Mouse (Mus musculus): ENCODE data around the gene Plpp3. TPM values are rescaled to one million over a fixed set of nuclear protein-coding genes. Genes with fewer than 3 reads are reported as not detected.

The Plpp3 gene
- polyA plus RNA-seq, 1 experiment from 2014 or later, result 36.9 TPM

DNA sequence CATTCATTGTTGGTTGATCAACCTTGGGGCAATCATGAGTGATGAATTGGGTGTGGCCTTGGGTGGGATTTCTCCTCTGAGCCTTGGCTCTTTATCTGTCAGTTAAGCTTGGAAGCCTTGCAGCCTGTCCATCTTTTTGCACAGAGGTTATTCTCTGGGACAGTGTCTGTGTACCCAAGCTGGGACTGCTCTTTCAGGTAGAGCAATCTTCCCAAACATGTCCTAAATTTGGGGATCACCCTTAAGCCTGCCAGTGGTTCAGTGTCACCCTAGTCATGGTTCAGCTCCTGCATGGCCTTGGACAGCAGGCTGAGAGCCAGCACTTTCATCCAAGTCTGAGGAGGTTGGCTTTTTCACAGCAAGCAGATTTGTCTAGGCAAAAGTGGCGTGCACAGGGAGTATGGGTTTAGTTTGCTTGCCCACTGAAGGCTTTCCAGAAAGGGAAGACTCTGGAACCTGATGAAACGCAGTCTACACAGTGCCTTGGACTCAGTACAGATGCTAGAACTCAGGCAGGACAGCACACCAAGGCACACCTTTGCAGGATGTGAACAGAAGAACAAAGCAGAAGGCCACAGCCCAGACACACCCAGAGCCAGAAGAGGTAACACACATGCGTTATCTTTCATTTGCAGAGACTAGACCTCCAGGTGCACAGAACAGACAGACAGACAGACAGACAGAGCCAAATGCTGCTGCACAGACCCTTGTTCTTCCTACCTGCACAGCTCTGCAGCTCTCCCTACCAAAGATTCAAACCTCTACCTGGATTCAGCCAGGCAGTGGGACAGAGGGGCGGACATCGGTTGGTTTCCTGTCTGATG lies 66.2 kb downstream of the Plpp3 start:
- ATAC-seq (replicated peaks; ENCODE audit: low FRiP score, low TSS enrichment, low read depth) (no peak), DNase-seq (ENCODE audit: low spot score) (no peak)
- Histone ChIP-seq H3K9me3 (ENCODE audit: control insufficient read depth, low read length) (no peaks in the 10 kb centered on the region), H3K36me3 (ENCODE audit: control insufficient read depth, insufficient read depth, low read length) (peaks cover 49% of the 10 kb centered on the region), H3K27me3 (replicated peaks; ENCODE audit: control insufficient read depth, insufficient read depth, low read length) (no peaks in the 10 kb centered on the region), H3K4me2 (ENCODE audit: low read length) (no peak overlapping the region), H3K27ac (ENCODE audit: low read depth) (no peak overlapping the region), H3K4me1 (replicated peaks; ENCODE audit: control insufficient read depth, insufficient read depth, low read length) (peaks cover 6% of the 10 kb centered on the region), H3K4me3 (ENCODE audit: low read depth, low read length) (no peak overlapping the region), H3K9ac (ENCODE audit: low read length) (no peak overlapping the region)
- 68% methylated on average over 5 of the region's 5 CpGs for WGBS

GRCm38 (mm10) chr4:105223925-105224300 lies 66.8 kb downstream of the Plpp3 start:
- Histone ChIP-seq H3K4me3 (ENCODE audit: low read depth, low read length) (no peak overlapping the region), H3K4me1 (replicated peaks; ENCODE audit: control insufficient read depth, insufficient read depth, low read length) (peaks cover 6% of the 10 kb centered on the region), H3K4me2 (ENCODE audit: low read length) (no peak overlapping the region), H3K27me3 (replicated peaks; ENCODE audit: control insufficient read depth, insufficient read depth, low read length) (no peaks in the 10 kb centered on the region), H3K9me3 (ENCODE audit: control insufficient read depth, low read length) (no peaks in the 10 kb centered on the region), H3K9ac (ENCODE audit: low read length) (no peak overlapping the region), H3K27ac (ENCODE audit: low read depth) (no peak overlapping the region), H3K36me3 (ENCODE audit: control insufficient read depth, insufficient read depth, low read length) (peaks cover 48% of the 10 kb centered on the region)
- 16% methylated on average over 4 of the region's 4 CpGs for WGBS
- ATAC-seq (replicated peaks; ENCODE audit: low FRiP score, low TSS enrichment, low read depth), result no peak
- no peak for DNase-seq (ENCODE audit: low spot score)

- Histone ChIP-seq H3K4me2 (ENCODE audit: low read length) (no peak overlapping the region), H3K27ac (ENCODE audit: low read depth) (no peak overlapping the region), H3K4me1 (replicated peaks; ENCODE audit: control insufficient read depth, insufficient read depth, low read length) (peaks cover 6% of the 10 kb centered on the region), H3K27me3 (replicated peaks; ENCODE audit: control insufficient read depth, insufficient read depth, low read length) (no peaks in the 10 kb centered on the region), H3K9ac (ENCODE audit: low read length) (no peak overlapping the region), H3K4me3 (ENCODE audit: low read depth, low read length) (no peak overlapping the region), H3K9me3 (ENCODE audit: control insufficient read depth, low read length) (no peaks in the 10 kb centered on the region), H3K36me3 (ENCODE audit: control insufficient read depth, insufficient read depth, low read length) (peaks cover 34% of the 10 kb centered on the region)
- no peak for ATAC-seq (replicated peaks; ENCODE audit: low FRiP score, low TSS enrichment, low read depth)
- WGBS, result 80% methylated on average over 2 of the region's 2 CpGs
- no peak for DNase-seq (ENCODE audit: low spot score)
Measured at GRCm38 (mm10) chr4:105225512-105225911, 68.4 kb downstream of the Plpp3 start.

DNA sequence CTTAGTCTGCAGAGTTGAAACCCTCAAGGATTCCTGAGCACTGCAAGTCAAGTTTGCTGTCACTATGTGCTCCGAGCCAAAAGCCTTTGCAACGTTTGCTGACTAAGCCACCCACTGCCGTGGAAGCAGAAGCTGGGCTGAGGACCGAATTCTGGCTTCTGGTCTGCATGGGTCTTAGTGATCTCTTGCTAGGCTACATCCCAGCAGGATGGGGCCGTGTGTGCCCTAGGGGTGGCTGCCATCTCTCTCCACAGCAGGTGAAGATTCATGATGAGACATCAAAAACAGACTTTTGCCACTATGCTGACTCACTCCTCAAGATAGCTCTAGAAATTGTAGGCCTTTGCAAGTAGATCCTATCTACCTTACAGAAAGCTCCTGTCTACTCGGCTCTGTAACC lies 69.2 kb downstream of the Plpp3 start:
- Histone ChIP-seq H3K4me2 (ENCODE audit: low read length) (no peak overlapping the region), H3K27ac (ENCODE audit: low read depth) (no peak overlapping the region)
- WGBS, result 80% methylated on average over 6 of the region's 6 CpGs

DNA sequence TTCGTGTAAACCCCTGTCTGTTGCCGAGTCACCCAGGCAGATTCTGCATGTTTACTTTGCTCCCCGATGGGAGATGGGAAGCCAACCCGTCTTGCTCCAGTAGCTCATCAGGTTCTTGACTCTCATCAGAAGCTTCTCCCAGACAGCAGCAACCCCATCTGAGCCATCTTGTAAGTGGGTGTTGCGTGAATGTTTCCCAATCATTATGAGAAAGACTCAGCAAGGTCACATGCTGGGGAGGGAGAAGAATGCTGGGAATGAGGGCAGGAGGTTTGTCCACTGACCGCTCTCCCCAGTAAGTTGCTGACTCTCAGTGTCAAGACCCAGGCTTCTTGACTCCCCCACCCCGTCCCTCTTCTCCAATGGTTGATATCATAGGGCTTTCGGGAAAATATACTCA lies 73.0 kb downstream of the Plpp3 start:
- Histone ChIP-seq H3K27ac (ENCODE audit: low read depth) (no peak overlapping the region), H3K4me1 (replicated peaks; ENCODE audit: control insufficient read depth, insufficient read depth, low read length) (no peaks in the 10 kb centered on the region)
- no peak for DNase-seq (ENCODE audit: low spot score)

More for the DNA sequence above, 69.2 kb downstream of the Plpp3 start:
- peaks cover 6% of the 10 kb centered on the region for H3K4me1 ChIP-seq (replicated peaks; ENCODE audit: control insufficient read depth, insufficient read depth, low read length)
- H3K9me3 ChIP-seq (ENCODE audit: control insufficient read depth, low read length), result no peaks in the 10 kb centered on the region
- H3K36me3 ChIP-seq (ENCODE audit: control insufficient read depth, insufficient read depth, low read length), result peaks cover 36% of the 10 kb centered on the region
- no peak overlapping the region for H3K9ac ChIP-seq (ENCODE audit: low read length)
- no peak overlapping the region for H3K4me3 ChIP-seq (ENCODE audit: low read depth, low read length)
- ATAC-seq (replicated peaks; ENCODE audit: low FRiP score, low TSS enrichment, low read depth) (no peak), DNase-seq (ENCODE audit: low spot score) (no peak)
- H3K27me3 ChIP-seq (replicated peaks; ENCODE audit: control insufficient read depth, insufficient read depth, low read length), result no peaks in the 10 kb centered on the region

GRCm38 (mm10) chr4:105240233-105240632 lies 83.1 kb downstream of the Plpp3 start:
- no peak overlapping the region for H3K27ac ChIP-seq (ENCODE audit: low read depth)
- H3K9me3 ChIP-seq (ENCODE audit: control insufficient read depth, low read length), result no peaks in the 10 kb centered on the region
- H3K36me3 ChIP-seq (ENCODE audit: control insufficient read depth, insufficient read depth, low read length), result no peaks in the 10 kb centered on the region
- H3K4me2 ChIP-seq (ENCODE audit: low read length), result no peak overlapping the region
- H3K9ac ChIP-seq (ENCODE audit: low read length), result no peak overlapping the region
- DNase-seq (ENCODE audit: low spot score) (no peak), ATAC-seq (replicated peaks; ENCODE audit: low FRiP score, low TSS enrichment, low read depth) (no peak)
- no peaks in the 10 kb centered on the region; the same call in 1 of the 2 replicates for H3K27me3 ChIP-seq (replicated peaks; ENCODE audit: control insufficient read depth, insufficient read depth, low read length)
- H3K4me1 ChIP-seq (replicated peaks; ENCODE audit: control insufficient read depth, insufficient read depth, low read length), result peaks cover 10% of the 10 kb centered on the region
- 85% methylated on average over 7 of the region's 7 CpGs for WGBS
- no peak overlapping the region for H3K4me3 ChIP-seq (ENCODE audit: low read depth, low read length)

More for the DNA sequence above, 73.0 kb downstream of the Plpp3 start:
- Histone ChIP-seq H3K9ac (ENCODE audit: low read length) (no peak overlapping the region), H3K36me3 (ENCODE audit: control insufficient read depth, insufficient read depth, low read length) (peaks cover 35% of the 10 kb centered on the region), H3K27me3 (replicated peaks; ENCODE audit: control insufficient read depth, insufficient read depth, low read length) (no peaks in the 10 kb centered on the region), H3K4me2 (ENCODE audit: low read length) (no peak overlapping the region), H3K4me3 (ENCODE audit: low read depth, low read length) (no peak overlapping the region), H3K9me3 (ENCODE audit: control insufficient read depth, low read length) (no peaks in the 10 kb centered on the region)
- WGBS, result 88% methylated on average over 8 of the region's 8 CpGs
- ATAC-seq (replicated peaks; ENCODE audit: low FRiP score, low TSS enrichment, low read depth), result no peak

- Histone ChIP-seq H3K9me3 (ENCODE audit: control insufficient read depth, low read length) (no peaks in the 10 kb centered on the region), H3K4me3 (ENCODE audit: low read depth, low read length) (0 out of 2 replicates have a peak overlapping the region, but pooled peaks have one; percentile 33), H3K36me3 (ENCODE audit: control insufficient read depth, insufficient read depth, low read length) (no peaks in the 10 kb centered on the region), H3K27me3 (replicated peaks; ENCODE audit: control insufficient read depth, insufficient read depth, low read length) (no peaks in the 10 kb centered on the region; the same call in 1 of the 2 replicates), H3K9ac (ENCODE audit: low read length) (peak overlapping the region; percentile 48), H3K27ac (ENCODE audit: low read depth) (no peak overlapping the region), H3K4me2 (ENCODE audit: low read length) (peak overlapping the region; percentile 68), H3K4me1 (replicated peaks; ENCODE audit: control insufficient read depth, insufficient read depth, low read length) (peaks cover 10% of the 10 kb centered on the region)
- ATAC-seq (replicated peaks; ENCODE audit: low FRiP score, low TSS enrichment, low read depth), result no peak
- 69% methylated on average over 10 of the region's 10 CpGs for WGBS
- no peak for DNase-seq (ENCODE audit: low spot score)
Measured at GRCm38 (mm10) chr4:105244931-105245330, 87.8 kb downstream of the Plpp3 start.

- WGBS, result 3% methylated on average over 18 of the region's 18 CpGs
- H3K4me3 ChIP-seq (ENCODE audit: low read depth, low read length), result peak overlapping the region; percentile 33
- H3K36me3 ChIP-seq (ENCODE audit: control insufficient read depth, insufficient read depth, low read length), result no peaks in the 10 kb centered on the region
- H3K27ac ChIP-seq (ENCODE audit: low read depth), result no peak overlapping the region
- no peaks in the 10 kb centered on the region for H3K9me3 ChIP-seq (ENCODE audit: control insufficient read depth, low read length)
- peak; percentile 74; the same call in 1 of the 2 replicates for ATAC-seq (replicated peaks; ENCODE audit: low FRiP score, low TSS enrichment, low read depth)
- no peaks in the 10 kb centered on the region; the same call in 1 of the 2 replicates for H3K27me3 ChIP-seq (replicated peaks; ENCODE audit: control insufficient read depth, insufficient read depth, low read length)
- H3K9ac ChIP-seq (ENCODE audit: low read length), result peak overlapping the region; percentile 48
- DNase-seq (ENCODE audit: low spot score), result peak; percentile 78
- peaks cover 10% of the 10 kb centered on the region for H3K4me1 ChIP-seq (replicated peaks; ENCODE audit: control insufficient read depth, insufficient read depth, low read length)
- H3K4me2 ChIP-seq (ENCODE audit: low read length), result peak overlapping the region; percentile 68
Measured at GRCm38 (mm10) chr4:105245479-105245944, 88.4 kb downstream of the Plpp3 start.
